Mouse (Mus musculus) ovary, postnatal 36 days (tissue): ENCODE measurements around the gene Gm906.
"Not testable (repeated sequence)": the region's sequence is repeated elsewhere in the genome, so short reads cannot be mapped to it uniquely, and the experiment has no call there.

Experiments
- DNase-seq: peaks from one replicate; pipeline ENCODE4 v3.0.0; 2022; ENCODE audit warnings: low spot score, mixed read lengths

Gene Gm906

DNA sequence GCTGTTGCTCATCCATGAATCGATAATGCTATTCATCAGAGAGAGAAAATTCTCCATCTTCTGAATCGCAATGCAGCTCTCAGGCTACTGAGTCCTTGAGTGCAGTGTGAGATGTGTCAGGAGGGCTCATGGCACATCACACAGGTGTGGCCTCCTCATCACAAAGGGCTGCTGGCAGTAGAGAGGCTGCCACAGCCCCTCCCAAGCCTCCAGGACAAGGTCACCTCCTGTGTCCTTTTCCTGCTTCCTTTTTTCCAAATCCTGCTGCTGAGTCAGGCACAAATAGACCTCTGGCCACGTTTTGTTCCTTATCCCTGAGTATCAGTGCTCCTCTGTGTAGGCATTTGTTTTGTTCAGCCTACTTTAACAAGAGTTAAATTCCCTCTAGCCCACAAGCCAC lies at the start of gene Gm906:
Gm906 (minus strand) TSS at position 101 of the 400 bp plus-strand sequence.
- DNase-seq, result not testable (repeated sequence)

GRCm38 (mm10) chr13:50283308-50283707 lies 33.2 kb upstream of the Gm906 start:
- DNase-seq, result not testable (repeated sequence)

DNA sequence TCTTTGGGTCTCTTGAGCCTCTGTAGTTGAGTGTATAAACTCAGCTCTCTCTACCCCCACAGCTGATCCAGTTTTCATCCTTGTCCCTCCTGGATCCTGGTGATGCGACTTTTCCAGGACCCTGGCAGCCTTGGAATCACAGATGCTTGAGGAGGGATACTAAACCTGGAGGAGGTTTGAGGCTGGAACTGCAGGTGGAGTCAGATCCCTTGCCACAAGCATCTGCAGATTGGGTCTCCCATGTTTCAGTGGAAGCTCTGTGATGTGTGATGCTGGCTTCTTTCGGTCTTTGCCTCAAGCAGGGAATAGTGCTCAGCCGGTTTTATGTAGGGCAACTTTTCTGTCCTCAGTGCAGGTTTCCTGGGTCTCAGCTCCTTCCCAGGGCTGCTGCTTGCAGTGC lies 13.6 kb downstream of the Gm906 start:
- DNase-seq, result no peak

GRCm38 (mm10) chr13:50211842-50212241 lies 38.3 kb downstream of the Gm906 start:
- not testable (repeated sequence) for DNase-seq

- DNase-seq, result not testable (repeated sequence)
Measured at GRCm38 (mm10) chr13:50210191-50210590, 39.9 kb downstream of the Gm906 start.

GRCm38 (mm10) chr13:50209651-50210050 lies 40.5 kb downstream of the Gm906 start:
- DNase-seq, result not testable (repeated sequence)

DNA sequence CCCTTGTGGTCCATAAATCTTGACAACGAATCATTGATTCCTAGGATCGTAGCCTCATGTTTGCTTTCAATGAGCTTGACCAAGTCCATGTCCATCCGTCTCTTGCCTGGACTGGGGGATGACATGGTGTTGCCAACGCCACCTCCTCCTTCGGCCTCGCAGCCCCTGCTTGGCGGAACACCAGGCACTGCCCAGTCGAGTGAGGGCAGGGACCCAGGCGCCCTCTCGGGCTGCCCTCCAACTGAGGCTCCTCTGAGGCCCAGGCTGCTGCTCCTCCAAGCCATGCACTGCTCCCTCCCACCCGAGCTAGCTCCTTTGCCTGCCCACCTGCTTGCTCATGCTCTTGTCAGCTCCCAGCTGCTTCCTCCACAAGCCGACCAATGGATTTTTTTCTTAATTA lies 42.1 kb downstream of the Gm906 start:
- no peak for DNase-seq

- DNase-seq, result not testable (repeated sequence)
Measured at GRCm38 (mm10) chr13:50196831-50197230, 53.3 kb downstream of the Gm906 start.
